Mouse (Mus musculus) CH12.LX (cell line): Measurements from ENCODE around the gene Mvb12b. TPM values are rescaled to one million over a fixed set of nuclear protein-coding genes. Genes with fewer than 3 reads are reported as not detected.

Source experiments
- DNase-seq: peaks from one replicate; pipeline ENCODE4 v3.0.0-alpha.2; 2013; ENCODE audit errors: extremely low read depth
- H3K27ac ChIP-seq: 2 replicates; pipeline ENCODE4 v1.5.1; 2012; ENCODE audit warnings: low read depth, mild to moderate bottlenecking, control low read depth, moderate library complexity; ENCODE audit not compliant: insufficient read depth
- H3K27me3 ChIP-seq: replicated peaks from 2 replicates; pipeline ENCODE3; 2012; ENCODE audit warnings: inconsistent platforms
- H3K36me3 ChIP-seq, 2 experiments: replicated peaks in 1 of 2; 2 replicates each; pipeline versions ENCODE3 to v1.6.1; 2012; ENCODE audit warnings: inconsistent platforms in 1 of 2, low read length in 1 of 2, mild to moderate bottlenecking in 1 of 2, mixed read lengths in 1 of 2, moderate library complexity in 1 of 2; ENCODE audit not compliant: control insufficient read depth in 1 of 2, insufficient read depth in 1 of 2
- H3K4me1 ChIP-seq, 2 experiments: 2 replicates each; pipeline ENCODE4 v1.6.1; 2012; ENCODE audit warnings: inconsistent platforms in 1 of 2, moderate library complexity in 1 of 2; ENCODE audit not compliant: insufficient read depth in 2 of 2, control insufficient read depth in 1 of 2
- H3K4me2 ChIP-seq: 2 replicates; pipeline ENCODE4 v1.6.1; 2012; ENCODE audit warnings: low read depth, mild to moderate bottlenecking, control low read depth; ENCODE audit not compliant: poor library complexity, insufficient read depth, severe bottlenecking
- H3K4me3 ChIP-seq, 3 experiments: fragments of 150-350 bp in 1 of 3; sonication (generic) in 1 of 3; replicated peaks in 1 of 3; 2 replicates each; pipeline versions ENCODE3 to v1.5.1; 2011 to 2012; ENCODE audit warnings: low read depth in 2 of 3, low read length in 2 of 3, mild to moderate bottlenecking in 2 of 3, moderate library complexity in 2 of 3, control low read depth in 1 of 3, improper control_type of control experiment in 1 of 3, inconsistent platforms in 1 of 3, mixed read lengths in 1 of 3; ENCODE audit not compliant: poor library complexity in 1 of 3
- H3K79me2 ChIP-seq: replicated peaks from 2 replicates; pipeline ENCODE4 v1.6.1; 2012; ENCODE audit warnings: mild to moderate bottlenecking, moderate library complexity; ENCODE audit not compliant: control insufficient read depth, poor library complexity, insufficient read depth, severe bottlenecking; ENCODE audit errors: extremely low read depth
- H3K9ac ChIP-seq: 2 replicates; pipeline ENCODE4 v1.6.1; 2012; ENCODE audit warnings: low read depth, mild to moderate bottlenecking, control low read depth, moderate library complexity; ENCODE audit not compliant: insufficient read depth
- H3K9me3 ChIP-seq: replicated peaks from 2 replicates; pipeline ENCODE3; 2012; ENCODE audit warnings: low read length, inconsistent platforms, mixed read lengths
- CHD2 ChIP-seq: IDR thresholded peaks from 2 replicates; pipeline ENCODE4 v1.6.1; 2011; ENCODE audit warnings: low read length, improper control_type of control experiment
- CTCF ChIP-seq, 2 experiments: IDR thresholded peaks in 1 of 2; conservative IDR thresholded peaks in 1 of 2; 2 replicates each; pipeline ENCODE4 v1.5.1; 2011 to 2012; ENCODE audit warnings: low read depth in 2 of 2, low read length in 2 of 2, improper control_type of control experiment in 1 of 2, inconsistent platforms in 1 of 2, mild to moderate bottlenecking in 1 of 2, moderate library complexity in 1 of 2
- GABPA ChIP-seq: IDR thresholded peaks from 2 replicates; pipeline ENCODE4 v1.6.1; 2012; ENCODE audit warnings: low read depth, low read length, improper control_type of control experiment, inconsistent platforms; ENCODE audit not compliant: insufficient replicate concordance
- NRF1 ChIP-seq: IDR thresholded peaks from 2 replicates; pipeline ENCODE4 v1.6.1; 2014; ENCODE audit warnings: low read depth, mild to moderate bottlenecking, inconsistent platforms, low read length, improper control_type of control experiment, moderate library complexity
- POLR2A ChIP-seq: IDR thresholded peaks from 2 replicates; pipeline ENCODE4 v1.6.1; 2011; ENCODE audit warnings: low read depth, mild to moderate bottlenecking, improper control_type of control experiment, low read length
- POLR2AphosphoS2 ChIP-seq: IDR thresholded peaks from 2 replicates; pipeline ENCODE4 v1.6.1; 2011; ENCODE audit warnings: low read depth, low read length, improper control_type of control experiment
- SIN3A ChIP-seq: IDR thresholded peaks from 2 replicates; pipeline ENCODE4 v1.6.1; 2012; ENCODE audit warnings: low read length, improper control_type of control experiment, inconsistent platforms
- UBTF ChIP-seq: IDR thresholded peaks from 2 replicates; pipeline ENCODE4 v1.6.1; 2012; ENCODE audit warnings: low read depth, mild to moderate bottlenecking, inconsistent platforms, low read length, improper control_type of control experiment, moderate library complexity
- USF1 ChIP-seq: IDR thresholded peaks from 2 replicates; pipeline ENCODE4 v1.6.1; 2014; ENCODE audit warnings: low read depth, mild to moderate bottlenecking, inconsistent platforms, low read length, improper control_type of control experiment
- USF2 ChIP-seq: conservative IDR thresholded peaks from 2 replicates; pipeline ENCODE4 v1.6.1; 2011; ENCODE audit warnings: low read depth, low read length, improper control_type of control experiment
- ZKSCAN1 ChIP-seq: IDR thresholded peaks from 2 replicates; pipeline ENCODE4 v1.6.1; 2012; ENCODE audit warnings: low read depth, inconsistent platforms, low read length, improper control_type of control experiment, borderline replicate concordance
- ZNF384 ChIP-seq: IDR thresholded peaks from 2 replicates; pipeline ENCODE4 v1.6.1; 2012; ENCODE audit warnings: low read depth, low read length, improper control_type of control experiment, inconsistent platforms
- dilution Hi-C: fragments of 300-500 bp; cut with MboI; formaldehyde crosslinking; loops from 2 replicates; pipeline ENCODE4 v1.14.3; 2020; ENCODE audit warnings: low sequenced_read_pairs; ENCODE audit not compliant: extremely low pct_unique_long_range_greater_than_20kb, extremely low pct_ligation_motif_present
- in situ Hi-C: fragments of 300-500 bp; cut with MboI; formaldehyde crosslinking; loops from 3 replicates; pipeline ENCODE4 v1.14.3; 2019; ENCODE audit warnings: low sequenced_read_pairs, low pct_ligation_motif_present, low pct_unique_long_range_greater_than_20kb, mixed read lengths
- polyA plus RNA-seq: library from polyadenylated mRNA; unstranded; fragments of >175 nt; gene quantifications from 2 replicates; pipeline ENCODE4 v1.2.1, GENCODE M21; 2012; ENCODE audit warnings: low read depth; ENCODE audit not compliant: insufficient read length
- total RNA-seq, 2 experiments: library from RNA; depleted of rRNA; stranded (reverse); fragments of 300-350 nt in 1 of 2; fragments of >200 nt in 1 of 2; gene quantifications; 2 replicates each; pipeline ENCODE4 v1.2.3; 2012 to 2014

Gene Mvb12b
- total and polyA plus RNA-seq, 3 experiments: 3.0 to 16.7 (median 5.3) TPM

- Histone ChIP-seq H3K4me3 (no peak overlapping the region), H3K27ac (no peak overlapping the region), H3K4me2 (no peak overlapping the region), H3K9ac (no peak overlapping the region), H3K79me2 (no peaks in the 10 kb centered on the region), H3K36me3 (no peaks in the 10 kb centered on the region), H3K27me3 (peaks cover 96% of the 10 kb centered on the region), H3K9me3 (no peaks in the 10 kb centered on the region), H3K4me1 (no peaks in the 10 kb centered on the region; a peak in 2 of 4 replicates)
- no peak for TF ChIP-seq USF2
- TF ChIP-seq USF1: no peak
- TF ChIP-seq CHD2: no peak
- no peak for TF ChIP-seq GABPA
- no peak for TF ChIP-seq POLR2AphosphoS2
- TF ChIP-seq UBTF: no peak
- no peak for TF ChIP-seq POLR2A
- TF ChIP-seq SIN3A: no peak
- dilution Hi-C loops (no loop called here), in situ Hi-C loops (no loop called here)
- DNase-seq: no peak
Observed at GRCm38 (mm10) chr2:33706403-33706802, 181.3 kb downstream of the Mvb12b start.

- Histone ChIP-seq H3K9ac (no peak overlapping the region), H3K4me3 (no peak overlapping the region), H3K27ac (no peak overlapping the region), H3K9me3 (no peaks in the 10 kb centered on the region), H3K4me2 (no peak overlapping the region), H3K27me3 (peaks cover 98% of the 10 kb centered on the region), H3K79me2 (no peaks in the 10 kb centered on the region), H3K4me1 (no peaks in the 10 kb centered on the region; a peak in 2 of 4 replicates), H3K36me3 (no peaks in the 10 kb centered on the region)
- dilution Hi-C loops (no loop called here), in situ Hi-C loops (no loop called here)
- no peak for DNase-seq
- TF ChIP-seq ZNF384 (no peak), ZKSCAN1 (no peak), NRF1 (no peak)
Observed at GRCm38 (mm10) chr2:33705687-33706320, 181.9 kb downstream of the Mvb12b start.

GRCm38 (mm10) chr2:33703286-33703685, 184.5 kb downstream of the Mvb12b start:
- DNase-seq: no peak
- Histone ChIP-seq H3K9me3 (peaks cover 8% of the 10 kb centered on the region), H3K36me3 (no peaks in the 10 kb centered on the region), H3K9ac (no peak overlapping the region), H3K27ac (no peak overlapping the region), H3K4me1 (no peaks in the 10 kb centered on the region; a peak in 2 of 4 replicates), H3K4me3 (no peak overlapping the region), H3K4me2 (no peak overlapping the region; the same call in 1 of the 2 replicates), H3K27me3 (peaks cover 99% of the 10 kb centered on the region), H3K79me2 (no peaks in the 10 kb centered on the region)
- TF ChIP-seq CTCF (conservative IDR thresholded peaks at IDR 0.05 in 1 of 2, IDR thresholded peaks at IDR 0.05 in 1 of 2; ENCODE audit: low read depth in 2 of 2, low read length in 2 of 2): no peak
- in situ Hi-C loops (no loop called here), dilution Hi-C loops (no loop called here)
